Mouse (Mus musculus) heart, embryonic 10.5 days (tissue): ENCODE measurements around the gene Them4. TPM values are rescaled to one million over a fixed set of nuclear protein-coding genes. Genes with fewer than 3 reads are reported as not detected.
A peak's percentile ranks its signal among the peaks of the same experiment; 100 is the strongest.
"Not testable (repeated sequence)": the region's sequence is repeated elsewhere in the genome, so short reads cannot be mapped to it uniquely, and the experiment has no call there.

Source experiments
- DNase-seq: peaks from one replicate; pipeline ENCODE4 v3.0.0-alpha.2; 2017; ENCODE audit warnings: low spot score
- H3K27ac ChIP-seq: fragments of 300-500 bp; sonication (generic); 2 replicates; pipeline ENCODE4 v1.5.1; 2016; ENCODE audit warnings: mild to moderate bottlenecking
- H3K27me3 ChIP-seq: fragments of 300-500 bp; sonication (generic); 2 replicates; pipeline ENCODE4 v1.6.1; 2016; ENCODE audit warnings: mild to moderate bottlenecking; ENCODE audit not compliant: poor library complexity, insufficient read depth, severe bottlenecking
- H3K36me3 ChIP-seq: fragments of 300-500 bp; sonication (generic); 2 replicates; pipeline ENCODE4 v1.6.1; 2016; ENCODE audit warnings: mild to moderate bottlenecking, moderate library complexity
- H3K4me1 ChIP-seq: fragments of 300-500 bp; sonication (generic); 2 replicates; pipeline ENCODE4 v1.6.1; 2016; ENCODE audit warnings: mild to moderate bottlenecking
- H3K4me3 ChIP-seq: fragments of 300-500 bp; sonication (generic); 2 replicates; pipeline ENCODE4 v1.5.1; 2016; ENCODE audit warnings: mild to moderate bottlenecking, moderate library complexity
- H3K9me3 ChIP-seq: fragments of 300-500 bp; sonication (generic); 2 replicates; pipeline ENCODE4 v1.6.1; 2016; ENCODE audit warnings: mild to moderate bottlenecking, moderate library complexity
- WGBS: fragments of 180-500 bp; shearing (Covaris S2); methylation state at CpG from one replicate; pipeline ENCODE4 v1.1.7; 2016; 5-methylcytosine and 5-hydroxymethylcytosine counted together
- polyA plus RNA-seq: library from polyadenylated mRNA; unstranded; fragments of >200 nt; fragmentation: Nextera tagmentation; extraction: Ambion mirVana; gene quantifications from 2 replicates; pipeline ENCODE4 v1.2.1, GENCODE M21; 2016

The Them4 gene
- polyA plus RNA-seq, result 9.8 and 10.9 TPM in 2 replicates

GRCm38 (mm10) chr3:94309633-94310363 is at the start of gene Them4:
TSS of gene Them4 (plus strand) at chr3:94310089.
- peak within 1 kb of the TSS; percentile 75 for H3K4me3 ChIP-seq
- H3K27ac ChIP-seq, result peak within 1 kb of the TSS; percentile 90
- H3K4me1 ChIP-seq, result no peaks in the 10 kb centered on the region
- DNase-seq, result peak; percentile 96
- no peaks in the 10 kb centered on the region for H3K9me3 ChIP-seq
- WGBS, result 2% methylated on average over 47 of the region's 47 CpGs
- H3K36me3 ChIP-seq, result no peaks in the 10 kb centered on the region
- H3K27me3 ChIP-seq, result no peaks in the 10 kb centered on the region

- Histone ChIP-seq H3K36me3 (no peaks in the 10 kb centered on the region), H3K27ac (no peak overlapping the region), H3K4me1 (no peaks in the 10 kb centered on the region), H3K9me3 (no peaks in the 10 kb centered on the region), H3K4me3 (no peak overlapping the region), H3K27me3 (no peaks in the 10 kb centered on the region)
- DNase-seq, result no peak
- WGBS, result 46% methylated on average over 6 of the region's 6 CpGs
These were observed 49.3 kb upstream of the Them4 start for GRCm38 (mm10) chr3:94260598-94260997.

- H3K4me3 ChIP-seq, DNase-seq, H3K36me3 ChIP-seq, H3K4me1 ChIP-seq, H3K9me3 ChIP-seq, H3K27ac ChIP-seq, H3K27me3 ChIP-seq: not testable (repeated sequence)
- 82% methylated on average over 1 of the region's 1 CpGs for whole genome bisulfite sequencing
These were observed 46.2 kb upstream of the Them4 start, which contains the start of gene Gm4778 for GRCm38 (mm10) chr3:94263736-94264135. TSS of gene Gm4778 (plus strand) at chr3:94264036.

DNA sequence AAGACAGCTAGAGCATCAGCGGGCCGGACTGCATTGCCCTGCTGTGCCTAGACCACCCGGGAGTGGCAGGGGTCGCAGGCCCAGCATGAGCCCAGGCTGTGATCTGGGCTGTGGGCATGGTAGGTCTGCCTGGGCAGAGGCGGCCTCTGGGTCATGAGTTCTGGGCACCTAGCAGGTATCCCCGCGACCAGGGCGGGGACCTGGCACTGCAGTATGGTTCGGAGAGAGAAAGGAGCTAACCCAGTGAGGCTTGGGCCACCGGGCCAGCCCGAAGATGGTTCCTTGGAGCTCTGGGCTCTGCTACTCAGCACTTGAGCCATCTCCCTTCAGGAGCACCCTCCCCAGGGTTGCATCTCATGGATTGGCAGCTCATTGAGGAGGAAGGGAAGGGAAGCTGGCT is 33.9 kb upstream of the Them4 start:
- no peak for DNase-seq
- Histone ChIP-seq H3K4me1 (no peaks in the 10 kb centered on the region), H3K4me3 (no peak overlapping the region), H3K9me3 (no peaks in the 10 kb centered on the region), H3K36me3 (no peaks in the 10 kb centered on the region), H3K27me3 (no peaks in the 10 kb centered on the region), H3K27ac (no peak overlapping the region)
- 82% methylated on average over 11 of the region's 11 CpGs for WGBS

DNA sequence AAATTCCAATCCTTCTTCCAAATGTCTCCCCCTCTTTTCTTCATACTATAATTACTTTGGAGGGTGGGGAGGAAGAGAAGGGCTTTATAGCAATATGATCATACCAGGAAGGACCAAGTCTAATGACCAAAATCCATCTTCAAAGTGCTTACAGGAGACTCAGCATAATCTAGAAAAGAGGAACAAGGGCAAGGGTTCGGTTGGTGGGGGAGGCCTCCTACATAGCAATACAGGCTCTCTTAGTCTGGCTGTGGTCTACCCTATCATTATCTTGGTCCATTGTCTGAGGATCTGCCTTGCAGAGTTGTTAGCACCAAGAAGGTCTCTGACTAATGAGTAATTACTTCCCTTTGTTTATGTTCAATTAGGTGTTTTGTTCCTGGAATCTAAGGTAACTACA is 4.4 kb upstream of the Them4 start:
- no peak overlapping the region for H3K27ac ChIP-seq
- 68% methylated on average over 1 of the region's 1 CpGs for WGBS
- H3K4me1 ChIP-seq, result no peaks in the 10 kb centered on the region
- no peaks in the 10 kb centered on the region for H3K9me3 ChIP-seq
- no peaks in the 10 kb centered on the region for H3K36me3 ChIP-seq
- H3K4me3 ChIP-seq, result no peak overlapping the region
- no peaks in the 10 kb centered on the region for H3K27me3 ChIP-seq
- no peak for DNase-seq

GRCm38 (mm10) chr3:94306975-94307374 is 2.9 kb upstream of the Them4 start:
- H3K4me3 ChIP-seq, result no peak overlapping the region
- no peak for DNase-seq
- no peaks in the 10 kb centered on the region for H3K27me3 ChIP-seq
- no peaks in the 10 kb centered on the region for H3K9me3 ChIP-seq
- H3K27ac ChIP-seq, result no peak overlapping the region
- no peaks in the 10 kb centered on the region for H3K4me1 ChIP-seq
- no peaks in the 10 kb centered on the region for H3K36me3 ChIP-seq

DNA sequence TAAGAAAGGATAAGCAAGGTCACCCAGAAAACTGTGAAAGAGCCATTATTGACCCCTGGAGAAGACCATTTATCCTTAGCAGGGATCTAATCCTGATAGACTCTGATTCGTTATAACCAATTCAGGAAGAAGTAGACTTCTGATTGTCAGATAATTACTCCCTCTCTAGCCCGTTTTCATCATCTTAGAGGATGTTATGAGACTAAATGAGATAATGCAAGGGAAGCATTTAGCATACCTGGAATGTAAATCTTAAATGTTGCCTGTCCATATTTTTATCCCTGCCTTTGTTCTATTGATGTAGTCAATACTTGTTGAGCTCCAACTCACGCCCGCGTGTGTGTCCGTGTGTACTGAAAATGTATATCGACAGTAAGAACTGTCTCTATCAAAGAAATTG is 602 bp downstream of the Them4 start:
- Histone ChIP-seq H3K4me1 (no peaks in the 10 kb centered on the region), H3K27me3 (no peaks in the 10 kb centered on the region), H3K9me3 (no peaks in the 10 kb centered on the region), H3K36me3 (no peaks in the 10 kb centered on the region), H3K4me3 (peak overlapping the region; percentile 75), H3K27ac (peak overlapping the region; percentile 90)
- 50% methylated on average over 7 of the region's 7 CpGs for WGBS
- no peak for DNase-seq

- Histone ChIP-seq H3K27me3 (no peaks in the 10 kb centered on the region), H3K4me3 (peak overlapping the region; percentile 75), H3K9me3 (no peaks in the 10 kb centered on the region), H3K27ac (no peak overlapping the region), H3K4me1 (no peaks in the 10 kb centered on the region), H3K36me3 (no peaks in the 10 kb centered on the region)
- no peak for DNase-seq
- WGBS, result 79% methylated on average over 6 of the region's 6 CpGs
These were observed 1.0 kb downstream of the Them4 start for GRCm38 (mm10) chr3:94310911-94311310.

GRCm38 (mm10) chr3:94311376-94311775 is 1.5 kb downstream of the Them4 start:
- Histone ChIP-seq H3K36me3 (no peaks in the 10 kb centered on the region), H3K4me3 (no peak overlapping the region), H3K9me3 (no peaks in the 10 kb centered on the region), H3K4me1 (no peaks in the 10 kb centered on the region), H3K27me3 (no peaks in the 10 kb centered on the region), H3K27ac (no peak overlapping the region)
- WGBS, result 90% methylated on average over 4 of the region's 4 CpGs
- no peak for DNase-seq

- 55% methylated on average over 3 of the region's 3 CpGs for WGBS
- Histone ChIP-seq H3K4me1 (no peaks in the 10 kb centered on the region), H3K27me3 (no peaks in the 10 kb centered on the region), H3K9me3 (no peaks in the 10 kb centered on the region), H3K4me3 (no peak overlapping the region), H3K36me3 (no peaks in the 10 kb centered on the region), H3K27ac (no peak overlapping the region)
- no peak for DNase-seq
These were observed 18.8 kb downstream of the Them4 start for GRCm38 (mm10) chr3:94328681-94329080.

DNA sequence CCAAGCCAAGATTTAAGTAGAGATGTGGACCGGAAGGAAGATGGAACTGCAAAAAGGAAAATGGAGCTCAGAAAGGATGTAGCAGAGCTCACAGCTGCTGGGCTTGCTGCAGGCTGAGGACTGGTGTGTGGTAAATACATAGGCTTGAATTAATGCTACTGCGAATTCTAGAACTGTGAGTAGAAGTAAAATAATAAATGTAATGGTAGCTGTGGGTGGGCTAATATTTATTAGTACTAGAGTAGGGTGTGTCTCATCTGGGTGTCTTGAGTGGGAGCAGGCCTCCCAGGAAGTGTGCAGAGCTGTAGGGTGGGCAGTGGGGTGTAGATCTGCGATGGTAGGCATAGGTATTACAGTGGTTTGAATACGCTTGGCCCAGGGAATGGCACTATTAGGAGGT is 24.6 kb downstream of the Them4 start:
- no peaks in the 10 kb centered on the region for H3K27me3 ChIP-seq
- no peaks in the 10 kb centered on the region for H3K9me3 ChIP-seq
- no peaks in the 10 kb centered on the region for H3K36me3 ChIP-seq
- H3K4me1 ChIP-seq, result no peaks in the 10 kb centered on the region
- no peak for DNase-seq
- H3K4me3 ChIP-seq, result no peak overlapping the region
- WGBS, result 84% methylated on average over 4 of the region's 4 CpGs
- H3K27ac ChIP-seq, result no peak overlapping the region

GRCm38 (mm10) chr3:94338522-94338921 is 28.6 kb downstream of the Them4 start:
- Histone ChIP-seq H3K27me3 (no peaks in the 10 kb centered on the region), H3K36me3 (no peaks in the 10 kb centered on the region)
- 81% methylated on average over 3 of the region's 3 CpGs for WGBS

GRCm38 (mm10) chr3:94341959-94342422 is 32.1 kb downstream of the Them4 start, which contains the start of gene Them5:
TSS of gene Them5 (plus strand) at chr3:94342099.
- Histone ChIP-seq H3K27me3 (no peaks in the 10 kb centered on the region), H3K9me3 (no peaks in the 10 kb centered on the region), H3K4me1 (no peaks in the 10 kb centered on the region), H3K36me3 (no peaks in the 10 kb centered on the region), H3K27ac (no peak within 1 kb of the TSS), H3K4me3 (no peak within 1 kb of the TSS)
- WGBS, result 33% methylated on average over 3 of the region's 3 CpGs
- DNase-seq, result no peak

More at GRCm38 (mm10) chr3:94338522-94338921, 28.6 kb downstream of the Them4 start:
- H3K9me3 ChIP-seq, result no peaks in the 10 kb centered on the region
- DNase-seq, result no peak
- no peak overlapping the region for H3K27ac ChIP-seq
- H3K4me3 ChIP-seq, result no peak overlapping the region
- H3K4me1 ChIP-seq, result no peaks in the 10 kb centered on the region

GRCm38 (mm10) chr3:94342552-94342951 is 32.7 kb downstream of the Them4 start:
- Histone ChIP-seq H3K9me3 (no peaks in the 10 kb centered on the region), H3K27me3 (no peaks in the 10 kb centered on the region), H3K4me3 (no peak overlapping the region), H3K27ac (no peak overlapping the region), H3K36me3 (no peaks in the 10 kb centered on the region), H3K4me1 (no peaks in the 10 kb centered on the region)
- 40% methylated on average over 1 of the region's 1 CpGs for WGBS
- no peak for DNase-seq
